In the genomic region with DNA sequence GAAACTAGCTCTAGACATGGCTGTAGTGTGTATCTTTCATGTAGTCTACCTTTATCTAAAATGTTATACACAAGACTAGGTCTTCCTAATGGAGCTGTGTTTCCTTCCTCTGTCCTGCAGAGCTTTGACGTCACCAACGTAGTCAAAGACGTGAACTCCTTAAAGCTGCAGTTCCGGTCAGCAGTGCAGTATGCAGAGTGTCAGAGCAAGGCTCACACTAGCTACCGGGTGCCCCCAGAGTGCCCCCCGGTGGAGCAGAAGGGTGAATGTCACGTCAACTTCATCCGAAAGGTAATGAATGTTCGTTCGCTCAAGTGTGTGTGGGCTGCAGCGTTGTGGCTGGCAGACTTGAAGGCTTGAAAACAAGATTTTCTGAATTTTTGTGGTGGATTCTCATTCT, we compare ENCODE assay signal across 8 mouse cellular contexts. TPM values are rescaled to one million over a fixed set of nuclear protein-coding genes. Genes with fewer than 3 reads are reported as not detected.
A peak's percentile ranks its signal among the peaks of the same experiment; 100 is the strongest.
DNase-seq lines count a peak whose midpoint lies in the region; ATAC-seq and TF ChIP-seq lines count a peak whose summit lies in the region.
"Had no signal": no experiment of that assay in that cellular context is flagged by ENCODE, and none has a peak within 500 bp of the region (broad histone marks: within the 10 kb centered on the region; RNA-seq: fewer than 3 reads in every experiment).

No protein-coding gene starts in this region.

- no peak for DNase-seq in kidney, adult 2 months
- DNase-seq in kidney, postnatal 36 days: no peak
- DNase-seq in thymus, adult 2 months: no peak
- DNase-seq in thymus, adult 18-20 months: no peak
- DNase-seq in cerebellum, postnatal 14 days: no peak
- DNase-seq in layer of hippocampus, adult 18-20 months (ENCODE audit: low spot score in 2 of 2): no peak
- DNase-seq: lung, adult 18-20 months had no signal

- peaks cover 9% of the 10 kb centered on the region for H3K36me3 ChIP-seq in kidney, adult 2 months (ENCODE audit: control insufficient read depth, insufficient read depth, low read length)
- H3K36me3 ChIP-seq in thymus, adult 2 months (ENCODE audit: control insufficient read depth, insufficient read depth, low read length): no peaks in the 10 kb centered on the region
- no peaks in the 10 kb centered on the region for H3K36me3 ChIP-seq in embryonic facial prominence, embryonic 13.5 days

- H3K4me1 ChIP-seq in kidney, adult 2 months (ENCODE audit: control insufficient read depth, insufficient read depth, low read length): peaks cover 21% of the 10 kb centered on the region
- peaks cover 22% of the 10 kb centered on the region for H3K4me1 ChIP-seq in thymus, adult 2 months (replicated peaks; ENCODE audit: control insufficient read depth, insufficient read depth, low read length)
- 0 out of 2 replicates have a peak, but pooled peaks cover 5% of the 10 kb centered on the region for H3K4me1 ChIP-seq in embryonic facial prominence, embryonic 13.5 days

- no peaks in the 10 kb centered on the region for H3K9me3 ChIP-seq in embryonic facial prominence, embryonic 13.5 days

- 36% methylated on average over 11 of the region's 11 CpGs for WGBS in kidney, adult 2 months
- WGBS in thymus, adult 2 months: 79% methylated on average over 11 of the region's 11 CpGs
- WGBS in embryonic facial prominence, embryonic 13.5 days: 40% methylated on average over 11 of the region's 11 CpGs

- no peak for TF ChIP-seq POLR2A in kidney, adult 2 months (IDR thresholded peaks at IDR 0.05; ENCODE audit: low read depth, low read length)
- no peak for TF ChIP-seq POLR2A in thymus, adult 2 months (IDR thresholded peaks at IDR 0.05; ENCODE audit: control insufficient read depth, extremely low read depth, insufficient read depth, low read length, poor library complexity)

- no peak overlapping the region for H3K9ac ChIP-seq in embryonic facial prominence, embryonic 13.5 days

- no peaks in the 10 kb centered on the region for H3K27me3 ChIP-seq in kidney, adult 2 months (replicated peaks; ENCODE audit: control insufficient read depth, insufficient read depth, low read length)
- H3K27me3 ChIP-seq in thymus, adult 2 months (ENCODE audit: control insufficient read depth, insufficient read depth, low read length): no peaks in the 10 kb centered on the region
- H3K27me3 ChIP-seq in embryonic facial prominence, embryonic 13.5 days: no peaks in the 10 kb centered on the region

- 0 out of 2 replicates have a peak overlapping the region, but pooled peaks have one; percentile 7 for H3K4me2 ChIP-seq in embryonic facial prominence, embryonic 13.5 days

- H3K4me3 ChIP-seq in kidney, adult 2 months (ENCODE audit: insufficient read depth, low read depth, low read length): no peak overlapping the region
- no peak overlapping the region for H3K4me3 ChIP-seq in thymus, adult 2 months (ENCODE audit: control insufficient read depth, insufficient read depth, low read length)
- no peak overlapping the region for H3K4me3 ChIP-seq in embryonic facial prominence, embryonic 13.5 days

- ATAC-seq in embryonic facial prominence, embryonic 13.5 days (ENCODE audit: insufficient number of reproducible peaks, insufficient read depth, low FRiP score, low TSS enrichment, low read depth): no peak

- peak; percentile 30; the same call in 1 of the 2 replicates for TF ChIP-seq CTCF in kidney, adult 2 months (conservative IDR thresholded peaks at IDR 0.05; ENCODE audit: insufficient read depth, insufficient read length, low read depth, low read length)
- peak; percentile 57; the same call in 1 of the 2 replicates for TF ChIP-seq CTCF in thymus, adult 2 months (IDR thresholded peaks at IDR 0.05; ENCODE audit: borderline replicate concordance, control insufficient read depth, extremely low read depth, insufficient read depth, low read length, poor library complexity)

- no peak overlapping the region for H3K27ac ChIP-seq in kidney, adult 2 months (ENCODE audit: insufficient read depth, low read depth, low read length)
- H3K27ac ChIP-seq in thymus, adult 2 months (ENCODE audit: control insufficient read depth, insufficient read depth, low read length): no peak overlapping the region
- no peak overlapping the region for H3K27ac ChIP-seq in embryonic facial prominence, embryonic 13.5 days

RNA-seq across cellular contexts. Expression of gene Manba, which starts 26.3 kb away (rescaled TPM):
- polyA plus RNA-seq in kidney, adult 2 months (2012; rRNA removed): 23.6 and 25.8 TPM in 2 replicates
- polyA plus RNA-seq in thymus, adult 2 months (2012; rRNA removed): 7.2 and 7.6 TPM in 2 replicates
- 5.8 and 6.1 TPM in 2 replicates for polyA plus RNA-seq in embryonic facial prominence, embryonic 13.5 days (2015; fragmentation: Nextera tagmentation; extraction: Ambion mirVana)
- 1 to 10 TPM; 8.5 TPM for total RNA-seq in layer of hippocampus, adult 18-20 months (2021)
